Mouse (Mus musculus) gastrocnemius, postnatal 25 days (tissue): ENCODE measurements around the gene Klrb1a. TPM values are rescaled to one million over a fixed set of nuclear protein-coding genes. Genes with fewer than 3 reads are reported as not detected.
"Not testable (repeated sequence)": the region's sequence is repeated elsewhere in the genome, so short reads cannot be mapped to it uniquely, and the experiment has no call there.

Experiments used
- DNase-seq: peaks from one replicate; pipeline ENCODE4 v3.0.0; 2022
- long read RNA-seq, 2 experiments: library from polyadenylated mRNA; stranded (forward); transcript quantifications; one replicate each; pipeline ENCODE4 v2.0.0; 2021
- total RNA-seq, 2 experiments: library from RNA; stranded (reverse); gene quantifications; 1 replicate in 1 of 2; 2 replicates in 1 of 2; pipeline ENCODE4 v1.2.3; 2021

Gene Klrb1a
- total RNA-seq: not detected
- long read RNA-seq, experiment 1: 0 reads
- long read RNA-seq, experiment 2: 0 reads

DNA sequence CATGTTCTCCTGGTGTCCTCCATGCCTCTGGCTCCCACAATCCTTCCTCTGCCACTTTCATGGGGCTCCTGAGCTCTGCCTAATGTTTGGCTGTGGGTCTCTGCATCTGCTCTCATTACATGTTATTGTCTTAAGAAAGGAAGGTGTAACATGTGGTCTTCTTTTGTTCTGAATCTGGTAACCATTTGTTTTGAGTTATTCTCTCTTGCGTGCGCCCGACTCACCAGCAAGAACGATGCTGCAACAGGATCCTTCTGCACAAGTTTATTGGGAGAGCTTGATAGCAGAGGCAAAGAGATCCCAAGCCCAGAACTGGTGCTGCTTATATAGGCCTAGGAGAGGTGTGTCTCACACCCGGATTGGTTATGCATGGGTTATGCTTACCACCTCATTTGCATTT, at the start of gene Klrb1a:
TSS of gene Klrb1a (minus strand) at position 101 of the 400 bp plus-strand sequence.
- DNase-seq: not testable (repeated sequence)

DNA sequence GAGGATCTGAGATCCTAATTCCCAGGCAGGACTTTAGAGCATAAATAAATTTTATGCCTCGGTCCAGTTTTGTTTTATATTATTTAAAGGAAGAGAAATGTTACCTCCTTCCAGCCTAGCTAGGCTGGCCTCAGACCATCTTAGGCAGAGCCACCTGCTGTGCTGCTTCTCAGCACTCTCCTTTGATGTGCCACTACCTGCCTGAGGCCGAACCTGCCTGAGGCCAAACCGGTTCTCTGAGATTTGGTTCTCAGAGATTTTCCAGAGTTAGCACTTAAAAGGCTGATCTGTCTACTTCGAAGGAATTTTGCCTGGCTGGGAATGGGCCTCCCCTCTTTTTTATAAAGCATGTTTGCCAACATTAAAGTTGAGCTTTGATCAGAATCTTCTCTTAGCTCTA, 46.6 kb upstream of the Klrb1a start:
- no peak for DNase-seq

DNA sequence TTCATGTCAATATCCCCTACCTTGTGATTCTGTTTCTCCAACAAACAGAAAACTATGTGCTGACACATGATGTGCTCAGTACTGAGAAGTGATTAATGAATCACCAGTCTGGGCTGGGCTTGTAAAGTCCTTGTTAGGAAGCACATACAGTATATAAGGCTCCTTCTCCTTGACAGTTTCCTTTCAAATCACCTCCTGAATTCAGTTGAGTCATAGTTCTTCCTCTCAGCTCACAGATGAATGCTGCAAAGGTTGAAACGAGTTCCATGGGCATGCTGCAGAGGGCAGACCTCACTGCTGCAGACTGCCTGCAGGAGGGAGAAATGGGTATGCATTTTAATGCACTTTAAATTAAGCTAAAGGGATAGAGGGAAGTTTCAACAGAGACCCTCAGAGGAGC, 38.9 kb upstream of the Klrb1a start, which contains the start of gene Clec2h:
TSS of gene Clec2h (plus strand) at position 180 of the 400 bp plus-strand sequence.
- no peak for DNase-seq

DNA sequence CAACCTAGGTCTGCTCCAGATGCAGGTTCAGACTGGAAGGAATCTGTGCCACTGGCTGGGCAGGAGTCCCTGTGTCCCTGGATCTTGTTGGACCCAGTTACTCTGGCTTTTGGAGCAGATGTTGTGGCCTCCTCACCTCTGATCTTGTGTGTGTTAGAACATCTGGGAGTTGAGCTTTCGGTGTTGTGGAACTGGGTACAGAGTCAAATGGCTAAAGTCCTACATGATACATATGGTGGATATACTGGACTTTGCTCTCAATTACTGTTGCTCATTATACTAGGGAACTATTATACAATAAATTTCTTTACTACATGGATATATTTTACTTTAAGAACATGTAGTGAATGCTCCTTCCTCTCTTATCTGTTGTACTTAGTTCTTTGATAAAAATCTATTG, 37.9 kb upstream of the Klrb1a start:
- no peak for DNase-seq

DNA sequence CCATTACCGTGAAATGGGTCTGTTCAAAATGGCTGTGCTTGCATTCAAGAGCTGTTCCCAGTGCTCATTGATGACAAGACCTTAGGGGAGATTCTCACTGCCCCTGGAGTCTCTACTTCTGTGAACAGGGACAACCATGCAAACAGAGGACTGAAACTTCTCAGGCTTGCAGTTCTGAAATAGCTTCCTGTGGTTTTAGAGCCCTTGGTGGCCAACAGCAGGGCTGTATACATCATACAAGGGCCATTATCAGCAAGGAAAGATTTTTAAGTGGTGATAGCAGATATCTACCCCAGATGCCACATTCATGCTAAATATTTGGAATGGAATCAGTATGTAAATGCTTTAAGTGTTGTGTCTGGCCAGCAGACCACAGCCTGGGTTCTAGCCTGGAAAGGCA, 29.6 kb upstream of the Klrb1a start:
- no peak for DNase-seq

DNA sequence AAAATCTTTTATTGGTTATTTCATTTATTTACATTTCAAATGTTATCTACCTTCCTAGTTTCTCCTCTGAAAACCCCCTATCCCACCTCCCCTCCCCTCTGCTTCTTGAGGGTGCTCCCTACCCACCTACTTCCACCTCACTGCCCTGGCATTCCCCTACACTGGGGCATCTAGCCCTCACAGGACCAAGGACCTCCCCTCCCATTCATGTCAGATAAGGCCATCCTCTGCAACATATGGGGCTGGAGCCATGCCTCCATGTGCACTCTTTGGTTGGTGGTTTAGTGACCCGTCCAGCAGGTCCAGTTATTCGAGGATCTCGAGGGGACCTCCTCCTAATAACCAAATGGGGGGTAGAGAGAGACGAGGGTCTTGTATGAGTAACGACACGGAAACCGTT, 27.5 kb upstream of the Klrb1a start:
- DNase-seq: not testable (repeated sequence)

DNA sequence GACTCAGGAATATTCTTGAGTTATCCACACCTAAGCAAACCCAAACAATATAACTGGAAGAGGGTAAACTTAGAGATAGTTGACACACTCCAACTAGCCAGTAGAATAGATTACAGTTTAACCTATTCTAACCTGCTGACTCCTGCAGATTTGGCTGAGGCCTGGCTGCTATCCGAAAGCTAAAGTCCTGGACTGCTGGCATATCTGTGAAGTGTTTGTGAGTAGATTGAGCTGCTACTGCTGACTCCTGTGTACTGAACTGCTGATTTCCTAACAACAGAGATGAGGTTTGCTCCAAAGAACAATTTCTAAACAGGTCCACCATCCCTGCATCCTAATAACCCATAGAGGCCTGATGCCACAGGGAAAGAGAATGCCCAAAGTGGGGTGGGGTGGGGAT, 26.9 kb upstream of the Klrb1a start:
- no peak for DNase-seq

DNA sequence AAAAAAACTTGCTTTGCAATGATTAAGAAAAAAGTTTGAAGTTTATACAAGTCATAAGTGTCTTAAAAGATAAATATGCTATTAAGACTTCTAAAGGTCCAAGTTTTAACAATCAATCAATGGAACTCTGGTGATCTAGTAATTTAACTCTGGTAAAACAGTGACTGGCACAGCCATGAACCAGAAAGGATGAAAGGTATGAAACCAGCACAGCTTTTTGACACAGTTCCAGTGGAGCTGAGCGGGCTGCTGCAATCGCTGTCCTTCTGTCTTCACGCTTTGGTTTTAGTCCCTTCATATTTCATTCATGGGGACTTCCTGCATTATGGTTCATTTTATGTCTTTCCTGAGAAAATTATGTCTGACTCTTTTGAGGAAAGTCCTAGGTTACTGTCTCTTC, 26.3 kb upstream of the Klrb1a start:
- DNase-seq: no peak

DNA sequence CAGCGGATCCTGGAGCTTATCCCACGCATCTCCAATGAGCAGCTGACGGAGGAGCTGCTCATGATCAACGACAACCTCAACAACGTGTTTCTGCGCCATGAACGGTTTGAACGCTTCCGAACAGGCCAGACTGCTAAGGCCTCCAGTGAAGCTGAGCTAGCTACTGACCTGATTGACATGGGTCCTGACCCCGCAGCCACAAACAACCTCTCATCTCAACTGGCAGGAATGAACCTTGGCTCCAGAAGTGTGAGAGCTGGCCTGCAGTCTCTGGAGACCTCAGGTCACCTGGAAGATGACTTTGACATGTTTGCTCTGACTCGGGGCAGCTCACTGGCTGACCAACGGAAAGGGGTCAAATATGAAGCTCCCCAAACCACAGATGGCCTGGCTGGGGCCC, 22.4 kb upstream of the Klrb1a start:
- not testable (repeated sequence) for DNase-seq

DNA sequence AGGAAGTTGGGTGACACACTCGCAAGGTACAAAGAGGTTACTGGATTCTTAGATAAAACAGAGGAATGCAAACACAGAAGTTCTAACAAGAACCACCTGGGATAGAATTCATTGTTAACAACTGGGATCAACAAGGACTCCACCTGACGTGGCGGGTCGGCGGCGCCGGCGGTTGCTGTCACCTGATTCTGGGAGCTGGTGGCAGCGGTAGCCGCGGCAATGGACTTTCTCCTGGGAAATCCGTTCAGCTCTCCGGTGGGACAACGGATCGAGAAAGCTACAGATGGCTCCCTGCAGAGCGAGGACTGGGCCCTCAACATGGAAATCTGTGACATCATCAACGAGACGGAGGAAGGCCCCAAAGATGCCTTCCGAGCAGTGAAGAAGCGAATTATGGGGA, 21.4 kb upstream of the Klrb1a start:
- not testable (repeated sequence) for DNase-seq

DNA sequence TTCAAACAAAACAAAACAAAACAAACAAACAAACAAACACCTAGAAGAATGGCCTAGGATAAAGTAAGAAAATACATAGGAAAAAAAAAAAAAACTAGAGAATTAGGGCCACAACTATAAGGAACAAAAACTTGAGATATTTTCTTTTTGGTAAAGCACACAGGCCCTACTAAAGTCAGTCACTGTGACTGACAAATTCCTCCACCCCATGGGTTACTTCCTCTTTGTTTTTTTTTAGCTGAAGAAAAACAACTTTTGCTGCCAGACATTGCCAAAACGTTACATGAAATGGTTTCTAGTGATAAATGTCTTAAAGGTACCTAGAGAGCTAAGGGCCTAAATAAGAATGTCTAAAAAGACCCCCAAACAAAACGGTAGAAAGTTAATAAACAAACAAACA, 20.7 kb upstream of the Klrb1a start:
- no peak for DNase-seq

DNA sequence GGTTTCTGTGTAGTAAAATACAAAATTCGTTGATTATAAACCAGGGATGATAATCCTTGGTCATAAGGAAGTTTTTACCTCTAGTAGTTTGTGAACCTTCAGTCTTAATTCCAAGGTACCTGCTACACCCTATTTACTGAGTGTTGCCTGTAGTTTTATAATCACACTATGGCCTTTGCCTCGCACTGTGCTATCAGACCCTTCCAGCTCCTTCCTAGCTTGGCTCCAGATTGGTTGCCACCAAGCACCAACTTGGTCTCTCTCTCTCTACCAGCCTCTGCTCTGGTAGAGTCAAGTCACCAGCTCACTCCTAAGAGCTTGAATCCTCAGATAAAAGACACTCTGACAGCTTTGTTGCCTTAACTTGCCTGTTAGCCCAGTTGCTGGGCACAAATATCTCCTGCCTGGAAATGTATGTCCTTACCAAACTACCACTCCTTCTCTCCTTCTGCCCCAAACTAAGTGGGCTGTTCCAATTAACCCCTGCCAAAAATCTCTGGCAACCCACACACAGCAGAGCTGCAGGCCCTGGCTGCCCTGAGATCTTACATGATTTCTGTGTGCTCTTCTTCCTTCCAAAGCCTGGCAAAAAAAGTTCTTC, 17.9 kb upstream of the Klrb1a start:
- no peak for DNase-seq

DNA sequence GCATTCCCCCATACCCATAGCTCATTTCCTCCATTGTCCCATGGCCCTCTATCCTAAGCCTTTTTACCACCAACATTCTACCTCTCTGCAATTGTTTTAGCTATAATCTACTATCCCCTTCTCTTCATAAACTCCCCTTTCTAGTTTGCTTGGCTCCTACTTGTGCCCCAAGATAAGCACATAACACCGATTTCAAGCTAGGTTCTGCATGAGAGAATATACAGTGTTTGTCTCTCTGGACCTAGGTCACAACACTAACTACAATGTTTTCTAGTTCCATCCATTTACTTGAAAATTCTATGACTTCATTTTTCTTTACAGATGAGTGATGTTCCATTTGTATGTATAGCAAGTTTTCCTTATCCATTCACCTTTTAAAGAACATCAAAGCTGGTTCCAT, 17.3 kb upstream of the Klrb1a start:
- DNase-seq: no peak

DNA sequence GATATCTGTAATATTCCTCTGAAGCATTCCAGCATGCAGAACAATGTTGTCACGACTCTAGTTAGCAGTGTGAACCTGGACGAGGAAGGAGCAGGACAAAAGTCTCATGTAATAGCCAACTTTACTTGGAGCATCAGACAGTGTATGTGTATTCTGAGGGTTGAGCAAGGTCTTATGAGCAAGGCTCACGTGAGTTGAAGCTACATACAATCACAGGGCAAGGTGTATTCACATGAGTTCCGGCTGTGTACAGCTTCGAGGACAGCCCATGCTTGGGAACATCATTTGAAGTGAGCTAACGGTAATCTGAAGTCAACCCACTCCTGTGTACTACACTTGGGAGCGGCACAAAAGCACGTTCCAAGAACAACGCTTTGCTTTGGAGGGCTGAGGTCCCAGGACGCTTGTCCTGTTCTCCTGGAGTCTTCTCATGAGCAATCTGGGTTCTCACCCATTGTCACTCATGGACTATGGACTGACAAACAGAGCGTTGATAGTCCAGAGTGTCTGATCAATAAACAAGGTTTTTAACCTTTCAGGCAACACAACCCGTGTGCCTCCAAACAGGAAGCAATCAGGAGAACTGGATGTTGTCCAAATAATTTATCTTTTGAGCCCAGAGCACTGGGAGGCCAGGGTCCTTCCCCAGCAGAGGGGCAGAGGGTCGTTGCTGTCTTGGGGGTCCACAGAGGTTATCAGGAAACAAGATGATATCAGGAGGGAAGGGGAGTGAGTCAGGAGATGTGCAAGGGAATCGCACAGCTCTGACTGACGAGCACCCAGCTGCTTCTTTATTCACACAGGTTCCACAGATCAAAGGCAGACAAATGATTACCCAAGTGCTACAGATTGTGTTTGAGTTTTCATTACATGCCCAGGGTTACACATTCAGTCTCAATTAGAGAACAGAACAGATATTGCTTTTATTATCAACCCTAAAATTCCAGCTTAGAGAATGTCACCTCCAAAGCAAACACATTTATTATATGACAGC, 7.9 kb upstream of the Klrb1a start:
- DNase-seq: not testable (repeated sequence)

DNA sequence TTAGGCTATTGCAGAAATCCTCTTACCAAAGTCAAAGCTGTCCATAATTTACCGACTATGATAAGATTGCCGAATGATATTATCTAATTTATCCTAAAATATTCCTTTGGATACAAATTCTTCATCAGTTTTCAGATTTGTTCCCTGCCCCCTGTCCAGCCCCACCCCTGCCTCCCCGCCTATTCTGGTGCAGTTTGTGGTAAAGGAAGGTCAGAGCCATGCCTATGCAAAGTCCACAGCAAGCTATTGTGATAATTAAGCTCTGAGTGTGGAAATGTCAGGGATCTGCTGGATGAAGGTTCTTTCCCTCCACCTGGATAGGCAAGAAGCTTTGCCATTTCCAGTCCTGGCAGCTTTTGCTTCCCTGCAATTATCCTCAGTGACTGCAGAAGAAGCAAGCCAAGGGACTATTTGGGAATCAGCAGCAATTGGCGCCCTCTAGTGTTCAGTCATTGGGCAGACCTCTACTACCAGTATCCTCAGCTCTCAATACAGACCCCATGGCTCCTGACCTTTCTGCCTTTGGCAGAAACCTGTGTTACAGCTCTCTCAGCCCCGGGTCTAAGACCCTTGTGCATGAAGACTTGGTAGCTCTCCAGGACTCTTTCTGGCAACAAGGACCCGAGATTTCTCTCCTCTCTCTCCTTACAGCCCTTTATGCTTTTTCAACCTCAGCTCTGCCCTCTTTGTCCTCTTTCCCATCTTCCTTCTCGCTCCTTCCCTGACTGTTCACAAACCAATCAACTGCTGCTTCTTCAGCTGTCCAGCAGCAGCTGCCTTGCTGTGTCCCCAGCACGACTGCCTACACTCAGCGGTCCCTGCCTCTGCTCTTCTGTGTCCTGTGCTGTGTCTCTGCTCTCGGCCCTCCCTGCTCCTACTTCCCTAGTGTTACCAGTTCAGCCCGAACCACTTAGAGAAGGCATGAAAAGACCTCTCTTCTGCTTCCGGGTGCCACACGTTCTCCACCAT, 6.7 kb upstream of the Klrb1a start:
- not testable (repeated sequence) for DNase-seq

DNA sequence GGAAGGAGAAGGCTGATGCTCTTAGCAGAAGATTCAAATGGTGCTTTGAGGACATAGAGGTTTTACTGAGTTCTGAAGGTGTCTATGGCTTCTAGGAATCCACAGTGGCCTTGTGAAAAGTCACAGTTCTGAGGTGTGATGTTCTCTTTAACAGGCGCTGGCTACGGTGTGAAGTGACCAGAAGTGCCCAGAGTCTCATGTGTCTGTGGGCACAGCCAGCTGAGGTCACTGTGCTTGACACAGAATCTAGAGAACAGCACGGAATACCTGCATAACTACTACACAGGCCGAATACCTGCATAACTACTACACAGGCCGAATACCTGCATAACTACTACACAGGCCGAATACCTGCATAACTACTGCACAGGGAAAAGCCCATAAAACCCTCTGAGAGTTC, 1.9 kb upstream of the Klrb1a start:
- not testable (repeated sequence) for DNase-seq

DNA sequence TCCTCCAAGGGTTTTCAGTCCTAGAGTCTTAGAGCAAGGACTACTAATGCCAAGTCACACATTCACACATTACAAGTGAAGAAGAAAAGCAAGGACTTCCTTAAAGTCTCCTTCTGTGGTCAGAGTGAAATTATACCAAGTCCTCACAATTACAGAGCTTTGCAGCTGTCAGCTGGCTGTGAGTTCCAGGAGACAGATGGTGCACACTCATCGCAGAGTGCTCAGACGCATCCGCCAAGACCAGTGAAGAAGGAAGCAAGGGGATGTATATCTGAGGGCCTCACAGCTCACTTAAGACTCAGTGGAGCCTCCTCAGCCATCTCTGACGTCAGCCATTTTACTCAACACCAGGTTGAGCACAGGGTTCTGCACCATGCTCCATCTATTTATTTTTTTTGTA, 1.1 kb upstream of the Klrb1a start:
- DNase-seq: no peak

DNA sequence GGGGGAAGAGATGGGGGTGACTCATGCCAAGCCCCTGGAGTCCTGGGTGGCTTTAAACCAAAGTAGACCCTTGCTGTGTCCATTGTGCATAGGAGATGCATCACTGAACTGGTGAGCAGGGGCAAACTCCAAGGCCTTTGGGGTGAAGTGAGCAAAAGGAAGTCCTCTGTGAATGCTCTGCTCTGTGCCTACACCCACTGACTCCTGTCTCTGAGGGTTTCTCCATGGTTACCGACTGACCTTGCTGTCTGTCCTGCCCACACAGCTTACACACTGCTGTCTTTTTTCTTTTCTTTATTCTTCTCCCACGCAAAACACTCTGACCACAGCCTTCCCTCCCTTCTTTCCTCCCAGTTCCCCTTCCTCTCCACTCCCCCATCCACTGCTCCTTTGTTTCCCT, 600 bp downstream of the Klrb1a start:
- DNase-seq: no peak

DNA sequence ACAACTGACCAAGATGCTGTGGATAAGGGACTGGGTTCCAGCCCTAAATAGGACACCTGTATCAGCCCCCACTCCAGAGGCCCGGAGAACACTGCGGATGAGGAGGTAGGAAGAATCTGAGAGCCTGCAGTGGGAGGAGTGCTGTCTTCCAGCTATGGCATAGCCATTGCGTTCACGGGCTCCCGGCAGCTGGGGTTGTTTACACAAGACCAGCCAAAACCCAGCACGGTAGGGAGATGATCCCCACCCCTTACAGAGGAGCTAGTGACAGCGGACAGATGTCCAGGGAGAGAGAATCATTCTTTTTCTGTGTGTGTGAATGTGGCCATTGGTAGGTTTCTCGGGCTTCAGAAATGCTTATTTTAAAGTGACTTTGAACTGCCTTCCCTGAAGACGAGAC, 17.0 kb downstream of the Klrb1a start:
- DNase-seq: no peak

DNA sequence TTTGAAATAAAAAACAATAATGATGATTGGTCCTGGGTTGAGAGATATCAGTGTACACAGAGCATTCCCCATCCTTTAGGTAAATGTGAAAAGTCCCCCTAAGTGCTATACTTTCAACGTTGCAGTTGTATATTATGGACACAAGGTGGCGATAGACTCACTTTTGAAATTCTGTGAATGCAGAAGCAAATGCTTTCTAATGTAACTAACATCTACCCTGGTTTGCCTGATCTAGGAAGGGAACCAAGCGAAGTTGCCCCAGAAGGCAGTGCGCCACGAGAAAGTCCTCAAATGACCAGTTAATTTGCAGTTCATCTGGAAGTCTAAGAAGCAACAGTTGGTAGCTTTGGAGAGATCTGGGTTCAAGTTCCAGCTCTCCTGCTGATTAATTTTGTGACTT, 18.8 kb downstream of the Klrb1a start:
- no peak for DNase-seq

DNA sequence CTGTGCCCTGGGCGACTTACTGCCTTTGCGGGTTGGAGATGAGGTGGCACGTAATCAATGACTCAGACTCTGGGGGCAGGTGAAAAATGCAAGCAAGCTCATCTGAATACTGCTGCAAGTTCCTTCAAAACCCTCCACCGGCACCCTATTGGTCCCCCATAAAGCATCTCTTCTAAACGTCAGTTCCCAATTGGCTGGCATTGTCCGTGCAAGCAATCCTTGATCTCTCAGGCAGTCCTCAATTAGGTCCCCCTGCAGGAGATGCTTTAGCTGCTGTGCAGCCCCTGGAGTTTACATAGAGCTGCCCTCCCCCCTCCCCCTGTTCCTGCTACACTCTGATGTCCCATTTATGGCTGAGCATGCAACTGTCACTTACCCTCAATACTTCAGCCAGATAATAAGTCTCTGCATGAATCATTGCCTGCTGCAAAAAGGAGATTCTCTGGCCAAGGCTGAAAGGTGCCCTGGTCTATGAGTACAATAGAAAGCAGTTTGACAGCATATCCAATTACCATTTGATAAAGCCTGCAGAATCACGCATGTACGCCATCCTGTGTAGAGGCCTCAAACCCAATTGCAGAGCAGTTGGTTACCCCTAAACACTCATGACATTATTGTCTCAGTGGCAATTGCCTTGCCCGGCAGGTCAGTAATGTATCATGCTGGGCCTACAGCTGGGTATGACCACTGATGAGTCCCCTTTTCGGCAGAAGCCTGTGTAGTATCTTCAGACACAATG, 20.7 kb downstream of the Klrb1a start:
- DNase-seq: no peak

DNA sequence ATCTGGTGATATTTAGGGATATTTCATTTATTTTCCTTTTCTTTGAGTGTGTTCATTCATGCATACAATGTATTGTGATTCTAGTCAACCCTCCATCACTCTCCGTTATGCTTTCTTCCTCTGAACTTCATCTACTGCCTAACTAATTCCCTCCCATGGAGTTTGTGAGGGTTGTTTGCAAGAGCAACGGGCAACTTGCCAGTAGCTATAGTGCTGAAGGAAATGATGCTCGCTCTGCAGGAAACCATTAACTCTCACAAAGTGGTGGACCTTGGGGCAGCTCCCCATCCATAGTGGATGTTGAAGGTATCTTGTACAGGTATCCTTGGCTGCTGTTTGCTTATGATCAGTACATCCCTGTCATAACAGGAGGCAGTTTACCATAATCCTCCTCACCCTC, 21.3 kb downstream of the Klrb1a start:
- DNase-seq: no peak
